Mouse (Mus musculus) thymus, postnatal 10 days (tissue): ENCODE data around the gene Oas2.
A peak's percentile ranks its signal among the peaks of the same experiment; 100 is the strongest.

ENCODE experiments used
- DNase-seq, 2 experiments: peaks; one replicate each; pipeline ENCODE4 v3.0.0; 2021; ENCODE audit warnings: low spot score in 2 of 2

The Oas2 gene

DNA sequence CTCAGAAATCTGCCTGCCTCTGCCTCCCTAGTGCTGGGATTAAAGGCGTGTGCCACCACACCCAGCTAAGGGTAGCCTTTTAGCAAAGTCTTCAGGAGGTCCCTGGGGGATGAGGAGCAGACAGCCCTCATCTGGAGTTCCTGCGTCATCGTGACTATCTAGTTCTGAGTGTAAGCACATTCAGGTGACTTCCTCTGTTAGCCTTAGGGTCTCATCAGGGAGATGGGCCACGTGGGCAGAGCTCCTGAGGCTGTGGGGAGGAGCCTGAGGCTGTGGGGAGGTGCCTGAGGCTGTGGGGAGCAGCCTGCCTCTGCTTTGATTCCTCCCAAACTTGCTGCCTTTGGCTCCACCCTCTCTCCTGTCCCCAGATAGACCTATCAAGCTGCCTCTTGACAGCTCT, 52.8 kb downstream of the Oas2 start:
- no peak for DNase-seq

DNA sequence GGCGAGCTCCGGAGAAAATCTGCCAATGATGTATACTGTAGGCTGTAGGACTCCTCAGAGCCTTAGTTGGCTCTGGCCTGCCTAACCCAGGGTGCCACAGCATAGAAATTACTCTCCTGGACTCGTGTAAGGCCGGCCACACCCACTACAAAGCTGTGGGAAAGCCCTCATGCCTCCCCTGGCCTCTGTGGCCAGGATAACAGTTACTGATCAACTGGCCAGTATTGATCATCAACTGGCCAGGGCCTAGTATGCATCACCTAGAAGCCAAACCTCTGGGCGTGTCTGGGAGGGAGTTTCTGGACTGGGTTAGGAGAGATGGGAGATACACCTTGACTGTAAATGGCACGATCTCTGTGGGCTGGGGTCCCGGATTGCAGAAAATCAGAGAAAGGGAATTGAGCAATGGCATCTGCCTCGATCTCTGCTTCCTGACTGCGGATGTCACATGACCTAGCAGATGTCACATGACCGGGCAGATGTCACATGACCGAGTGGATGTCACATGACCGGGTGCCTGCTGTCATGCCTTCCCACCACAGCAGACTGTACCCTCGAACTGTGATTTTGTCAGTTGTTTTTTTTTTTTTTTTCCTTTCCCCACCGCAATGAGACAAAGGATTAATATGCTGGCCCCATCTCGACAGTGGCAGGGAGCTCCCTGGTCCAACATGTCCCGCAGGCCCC, 53.5 kb downstream of the Oas2 start:
- no peak for DNase-seq

DNA sequence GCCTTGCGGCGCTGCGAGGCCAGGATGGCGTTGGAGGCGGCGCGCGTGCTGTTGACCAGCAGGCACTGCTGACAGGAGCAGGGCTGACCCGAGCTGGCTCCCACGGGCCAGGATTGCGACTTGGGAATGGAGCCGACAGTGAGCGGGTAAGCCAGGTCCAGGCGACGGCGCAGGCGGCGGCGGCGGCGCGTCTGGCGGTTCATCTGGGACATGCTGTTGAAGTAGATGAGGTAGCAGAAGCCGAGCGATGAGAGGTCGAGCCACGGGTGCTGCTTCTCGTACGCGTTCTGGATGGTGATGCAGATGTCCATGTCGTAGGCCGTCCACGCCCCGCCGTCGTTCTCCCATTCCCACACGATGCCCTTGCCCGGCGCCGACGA, 55.0 kb downstream of the Oas2 start:
- no peak for DNase-seq

DNA sequence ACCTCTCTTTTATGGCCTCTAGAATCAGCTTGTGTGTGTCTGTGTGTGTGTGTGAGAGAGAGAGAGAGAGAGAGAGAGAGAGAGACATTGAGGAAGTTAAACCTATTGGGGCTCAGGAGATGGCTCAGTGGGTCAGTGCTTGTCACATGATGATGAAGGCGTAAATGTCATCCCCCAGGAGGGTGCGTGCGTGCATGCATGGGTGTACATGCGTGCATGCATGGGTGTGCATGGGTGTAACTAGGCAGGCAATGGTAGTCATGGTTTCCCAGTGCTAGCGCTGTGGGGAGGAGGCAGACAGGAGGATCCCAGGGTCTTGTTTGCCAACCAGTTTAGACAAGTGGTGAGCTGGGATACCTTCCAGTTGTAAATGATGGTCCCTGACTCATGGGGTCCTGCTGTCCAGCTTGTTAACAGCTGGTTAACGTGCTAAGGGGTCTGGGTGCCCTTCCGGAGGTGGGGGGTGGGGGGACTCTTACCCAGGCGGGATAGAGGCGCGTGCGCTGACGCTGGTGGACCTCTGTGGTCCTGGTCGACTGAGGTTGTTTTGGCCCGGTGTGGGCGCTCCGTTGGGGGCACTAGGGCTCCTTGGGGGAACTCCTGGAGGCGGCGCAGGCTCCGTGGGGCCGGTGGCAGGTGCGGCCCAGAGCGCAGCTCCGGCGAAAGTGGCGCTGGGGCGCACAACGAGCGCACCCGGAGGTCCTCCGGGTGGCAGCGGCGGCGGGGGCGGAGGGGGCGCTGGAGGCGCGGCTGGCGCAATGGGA, 55.5 kb downstream of the Oas2 start:
- no peak for DNase-seq

DNA sequence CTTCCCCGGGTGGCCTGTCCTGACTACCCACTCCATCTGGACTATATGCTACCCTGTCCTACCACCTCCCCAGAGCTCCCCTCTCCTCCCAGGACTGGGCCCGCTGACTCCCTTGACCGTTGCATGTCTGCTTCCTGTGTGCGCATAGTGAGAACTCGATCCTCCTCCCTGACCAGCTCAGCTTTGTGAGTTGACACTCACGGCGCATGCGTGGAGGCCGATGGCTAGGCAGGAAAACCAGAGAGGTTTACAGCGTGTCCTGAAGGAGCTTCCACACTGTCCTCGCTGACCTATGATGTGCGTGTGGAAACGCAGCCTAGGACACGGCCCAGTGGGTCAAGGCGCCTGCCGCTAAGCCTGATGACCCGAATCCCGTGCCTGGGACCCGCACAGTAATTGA, 57.6 kb downstream of the Oas2 start:
- no peak for DNase-seq

DNA sequence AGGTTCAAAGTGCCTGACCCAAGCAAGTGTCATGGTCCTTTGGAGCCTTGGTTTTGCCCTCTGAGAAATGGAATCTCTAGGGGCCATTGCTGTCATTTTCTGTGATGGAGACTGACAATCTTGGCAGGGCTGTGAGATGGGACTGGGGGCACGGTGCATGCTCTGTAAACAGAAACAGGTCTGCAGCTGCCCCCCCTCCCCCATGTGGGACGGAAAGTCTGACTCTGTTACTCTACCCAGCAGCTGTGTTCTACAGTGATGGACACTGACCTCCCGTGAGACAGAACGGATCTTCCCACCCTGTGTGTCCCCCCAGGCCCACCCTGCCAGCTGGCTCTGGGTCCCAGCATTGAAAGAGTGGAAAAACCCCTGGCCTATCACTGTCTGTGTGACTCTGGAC, 59.2 kb downstream of the Oas2 start:
- DNase-seq, result no peak

DNA sequence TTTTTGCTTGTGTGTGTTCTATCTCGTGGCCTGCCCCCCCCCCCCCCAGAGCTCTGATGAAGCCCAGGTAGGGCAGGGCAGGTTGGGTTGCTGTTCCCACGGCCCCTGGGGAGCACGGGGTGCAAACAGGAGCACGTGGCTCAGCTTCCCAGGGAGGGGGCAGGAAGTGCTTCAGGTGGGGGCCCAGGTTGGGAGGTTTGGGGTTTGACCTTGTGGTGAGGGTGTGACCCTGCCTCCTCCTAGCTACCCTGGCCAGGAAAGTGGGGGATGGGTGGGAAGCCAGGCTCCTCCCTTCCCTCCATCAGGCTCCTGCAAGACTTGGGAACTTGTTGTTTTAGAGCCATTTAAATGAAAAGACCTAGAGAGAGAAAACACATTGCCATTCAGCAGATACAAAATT, 61.2 kb downstream of the Oas2 start:
- DNase-seq, result peak; percentile 63 to 70

DNA sequence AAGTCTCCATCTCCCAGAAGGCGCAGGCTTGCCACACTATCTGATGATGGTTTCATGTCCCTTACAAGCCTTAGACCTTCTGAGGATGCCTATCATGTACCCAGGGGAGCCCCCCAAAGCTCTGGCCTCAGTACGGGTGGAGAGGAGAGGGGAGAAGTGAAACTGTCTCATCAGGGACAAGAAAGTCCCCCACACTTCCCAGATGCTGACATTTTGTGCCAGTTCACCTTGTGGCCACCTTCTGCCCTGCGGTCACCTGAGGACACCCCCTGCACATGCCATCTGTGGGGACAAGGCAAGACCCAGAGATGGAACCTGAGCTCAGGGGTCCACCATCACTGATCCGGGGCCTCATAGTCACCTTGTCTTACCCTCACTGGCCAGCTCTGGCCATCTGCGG, 61.8 kb downstream of the Oas2 start:
- DNase-seq, result no peak

DNA sequence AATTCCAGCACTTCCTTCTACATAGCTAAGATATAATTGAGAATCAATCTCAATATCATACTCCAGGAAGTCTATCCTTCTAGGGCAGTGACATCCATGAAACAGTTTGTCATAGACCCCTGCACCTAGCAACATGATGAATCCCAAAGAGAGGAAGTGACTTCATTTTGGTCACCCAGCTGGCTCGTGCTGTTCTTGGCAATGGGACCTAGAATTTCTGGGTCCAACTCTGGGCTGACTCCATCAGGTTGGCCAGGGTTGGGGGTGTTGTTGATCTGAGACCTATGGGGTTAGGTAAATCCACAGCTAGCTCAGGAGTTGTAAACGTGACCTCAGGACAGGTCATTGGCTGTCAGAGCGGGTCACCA, 62.2 kb downstream of the Oas2 start:
- DNase-seq, result no peak

DNA sequence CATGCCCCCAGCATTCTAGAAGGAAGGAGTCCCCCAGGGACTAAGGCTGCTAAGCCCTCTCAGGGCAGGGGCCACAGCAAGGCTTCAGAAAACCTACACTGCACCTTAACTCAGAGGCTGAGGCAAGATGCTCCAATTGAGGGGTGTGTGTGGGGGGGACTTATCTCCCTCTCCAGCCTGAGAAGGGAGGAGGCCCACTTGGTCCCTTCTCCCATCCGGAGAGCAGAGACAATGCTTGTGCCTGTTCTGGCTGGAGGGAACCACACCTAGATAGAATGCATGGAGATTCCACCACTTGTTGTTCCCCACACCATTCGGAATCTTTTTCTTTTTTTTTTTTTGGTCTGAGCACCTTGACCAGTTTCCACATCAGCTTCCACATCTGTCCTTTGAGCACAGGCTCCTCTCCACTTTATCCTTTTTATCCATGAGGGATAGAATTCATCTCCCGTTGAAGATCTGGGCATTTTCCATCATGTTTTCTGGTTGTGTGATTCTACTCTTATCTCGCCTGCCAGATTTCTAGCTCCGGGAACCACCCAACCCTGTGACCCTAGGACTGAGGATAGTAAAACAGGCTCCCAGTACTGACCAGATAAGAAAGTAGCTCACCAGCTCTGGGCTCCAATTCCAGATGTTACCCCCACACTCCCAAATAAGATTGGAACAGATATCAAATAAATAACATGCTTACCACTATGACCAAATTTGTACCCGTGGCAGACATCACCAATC, 62.7 kb downstream of the Oas2 start:
- no peak for DNase-seq

DNA sequence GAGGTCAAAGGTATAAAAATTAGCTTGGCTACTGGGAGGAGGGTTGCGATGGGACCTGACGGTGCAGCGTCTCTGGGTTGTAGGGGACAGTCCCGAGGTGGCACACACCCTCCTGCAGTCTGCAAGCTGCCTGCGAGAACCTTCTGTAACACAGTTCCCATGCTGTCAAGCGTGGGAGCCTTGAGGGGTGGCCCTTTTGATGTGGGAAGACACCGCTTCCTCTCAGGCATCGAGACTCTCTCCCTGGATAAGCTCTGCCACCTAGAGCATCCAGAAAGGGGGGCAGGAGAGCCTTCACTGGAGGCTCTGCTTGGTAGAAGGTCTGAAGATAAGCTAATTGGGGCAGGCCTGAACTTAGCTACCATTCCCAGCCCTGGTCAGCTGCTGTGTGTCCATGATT, 64.0 kb downstream of the Oas2 start:
- DNase-seq, result peak; percentile 80 to 86

DNA sequence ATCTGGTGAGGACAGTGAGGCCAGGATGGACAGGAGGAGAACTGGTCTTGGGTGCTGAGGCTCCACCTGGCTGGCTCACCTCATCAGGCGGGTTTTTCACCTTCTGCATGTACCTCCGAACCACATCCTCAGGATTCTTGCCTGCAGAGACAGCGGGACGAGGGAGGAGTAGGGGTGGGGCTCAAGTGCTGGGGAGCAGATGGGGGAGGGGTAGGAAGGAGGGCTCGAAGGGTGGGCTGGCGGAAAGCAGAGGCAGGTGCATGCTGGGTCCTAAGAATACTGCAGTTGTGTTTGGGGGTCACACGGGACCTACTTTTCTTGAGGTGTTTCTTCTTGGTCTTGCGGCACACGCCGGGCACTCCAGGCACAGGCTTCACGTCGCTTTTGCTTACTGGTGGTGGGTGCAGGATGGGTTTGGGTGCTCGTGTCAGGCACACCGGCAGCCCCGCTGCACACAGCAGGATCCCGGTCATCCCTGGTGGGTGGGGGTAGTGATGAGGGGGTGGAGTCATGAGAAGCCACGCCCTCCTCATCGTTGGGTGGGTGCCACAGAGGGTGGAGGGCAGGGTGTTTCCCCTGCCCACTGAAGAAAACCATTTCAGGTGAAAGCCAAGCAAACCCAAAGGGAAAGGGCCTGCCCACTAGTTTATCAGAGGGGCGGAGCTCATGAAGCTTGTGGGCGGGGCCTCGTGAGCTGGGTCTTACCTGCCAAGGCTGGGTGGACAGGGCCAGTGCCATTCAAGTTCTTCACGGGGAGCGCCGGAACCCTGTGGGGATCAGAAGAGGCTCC, 66.5 kb downstream of the Oas2 start:
- DNase-seq, result no peak

DNA sequence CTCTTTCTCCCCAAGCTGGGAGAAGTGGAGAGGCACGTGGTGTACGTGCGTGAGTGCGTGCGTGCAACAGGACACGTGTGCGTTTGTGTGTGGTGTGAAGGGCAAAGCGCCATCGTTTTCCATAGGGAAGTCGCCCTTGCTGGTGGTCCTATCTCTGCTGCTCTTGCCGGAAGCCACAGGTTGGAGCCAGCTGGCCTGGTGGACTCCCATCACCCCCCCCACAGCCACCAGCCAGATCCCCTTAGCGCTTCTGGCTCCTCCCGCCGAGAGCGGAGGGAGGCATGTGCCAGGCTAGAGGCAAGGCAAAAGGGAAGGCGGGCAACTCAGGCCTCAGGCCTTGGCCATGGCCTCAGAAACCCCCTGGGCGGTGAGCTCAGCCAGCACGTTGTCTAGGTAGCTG, 68.7 kb downstream of the Oas2 start:
- no peak for DNase-seq
